Mouse (Mus musculus): ENCODE data around the gene Zfp324. TPM values are rescaled to one million over a fixed set of nuclear protein-coding genes. Genes with fewer than 3 reads are reported as not detected.
A peak's percentile ranks its signal among the peaks of the same experiment; 100 is the strongest.

The Zfp324 gene
- polyA plus RNA-seq, 1 experiment from 2014 or later = 7.9 TPM

GRCm38 (mm10) chr7:13015217-13015616, 49.6 kb downstream of the Zfp324 start:
- H3K4me3 ChIP-seq (ENCODE audit: low read depth, low read length) = no peak overlapping the region
- H3K4me2 ChIP-seq (ENCODE audit: low read depth, low read length) = no peak overlapping the region
- DNase-seq (ENCODE audit: low spot score) = no peak
- no peak overlapping the region for H3K9ac ChIP-seq (replicated peaks; ENCODE audit: low read length)
- no peaks in the 10 kb centered on the region for H3K4me1 ChIP-seq (ENCODE audit: control insufficient read depth, insufficient read depth, low read length)
- H3K27me3 ChIP-seq (ENCODE audit: control insufficient read depth, insufficient read depth, low read length) = no peaks in the 10 kb centered on the region
- no peak for ATAC-seq (replicated peaks; ENCODE audit: insufficient number of reproducible peaks, low FRiP score, low TSS enrichment, low read depth)
- 87% methylated on average over 1 of the region's 1 CpGs for WGBS
- no peak overlapping the region for H3K27ac ChIP-seq (replicated peaks; ENCODE audit: low read depth, low read length)
- H3K36me3 ChIP-seq (replicated peaks; ENCODE audit: control insufficient read depth, insufficient read depth, low read depth, low read length) = no peaks in the 10 kb centered on the region
- no peaks in the 10 kb centered on the region for H3K9me3 ChIP-seq (replicated peaks; ENCODE audit: control insufficient read depth, low read length)

- H3K4me3 ChIP-seq (ENCODE audit: low read depth, low read length) = peak overlapping the region; percentile 96
- DNase-seq (ENCODE audit: low spot score) (peak; percentile 95), ATAC-seq (replicated peaks; ENCODE audit: insufficient number of reproducible peaks, low FRiP score, low TSS enrichment, low read depth) (peak; percentile 77)
- peak overlapping the region; percentile 100 for H3K27ac ChIP-seq (replicated peaks; ENCODE audit: low read depth, low read length)
- H3K4me1 ChIP-seq (ENCODE audit: control insufficient read depth, insufficient read depth, low read length) = no peaks in the 10 kb centered on the region; the same call in 1 of the 2 replicates
- peak overlapping the region; percentile 97 for H3K4me2 ChIP-seq (ENCODE audit: low read depth, low read length)
- H3K27me3 ChIP-seq (ENCODE audit: control insufficient read depth, insufficient read depth, low read length) = no peaks in the 10 kb centered on the region
- 4% methylated on average over 31 of the region's 31 CpGs for WGBS
- peaks cover 9% of the 10 kb centered on the region for H3K36me3 ChIP-seq (replicated peaks; ENCODE audit: control insufficient read depth, insufficient read depth, low read depth, low read length)
- no peaks in the 10 kb centered on the region for H3K9me3 ChIP-seq (replicated peaks; ENCODE audit: control insufficient read depth, low read length)
- H3K9ac ChIP-seq (replicated peaks; ENCODE audit: low read length) = peak overlapping the region; percentile 99
These were observed 57.3 kb downstream of the Zfp324 start for GRCm38 (mm10) chr7:13022773-13023535.

Other genes starting within 250 kb of the Zfp324 start
- not detected in 2 replicates for gene Vmn2r56, start 230.8 kb upstream of the Zfp324 start, polyA plus RNA-seq (2014; fragmentation: Nextera tagmentation; extraction: Ambion mirVana)
- gene Zscan18, start 162.2 kb upstream of the Zfp324 start, polyA plus RNA-seq (2014; fragmentation: Nextera tagmentation; extraction: Ambion mirVana) = 15.1 and 18.6 TPM in 2 replicates
- gene Zfp329, start 147.0 kb upstream of the Zfp324 start, polyA plus RNA-seq (2014; fragmentation: Nextera tagmentation; extraction: Ambion mirVana) = 15.9 and 18.6 TPM in 2 replicates
- gene Zfp110, start 131.1 kb upstream of the Zfp324 start, polyA plus RNA-seq (2014; fragmentation: Nextera tagmentation; extraction: Ambion mirVana) = 37.6 and 39.0 TPM in 2 replicates
- gene Zfp128, start 84.7 kb upstream of the Zfp324 start, polyA plus RNA-seq (2014; fragmentation: Nextera tagmentation; extraction: Ambion mirVana) = 6.5 and 6.9 TPM in 2 replicates
- 26.4 and 27.5 TPM in 2 replicates for gene Zscan22, start 68.0 kb upstream of the Zfp324 start, polyA plus RNA-seq (2014; fragmentation: Nextera tagmentation; extraction: Ambion mirVana)
- 950 and 1,039 TPM in 2 replicates for gene Rps5, start 43.5 kb upstream of the Zfp324 start, polyA plus RNA-seq (2014; fragmentation: Nextera tagmentation; extraction: Ambion mirVana)
- gene Rnf225, start 38.4 kb upstream of the Zfp324 start, polyA plus RNA-seq (2014; fragmentation: Nextera tagmentation; extraction: Ambion mirVana) = 0.56 and 0.69 TPM in 2 replicates
- gene Zfp446, start 12.0 kb downstream of the Zfp324 start, polyA plus RNA-seq (2014; fragmentation: Nextera tagmentation; extraction: Ambion mirVana) = 5.9 and 6.6 TPM in 2 replicates
- not detected in 2 replicates for gene Slc27a5, start 32.4 kb downstream of the Zfp324 start, polyA plus RNA-seq (2014; fragmentation: Nextera tagmentation; extraction: Ambion mirVana)
- 525 and 526 TPM in 2 replicates for gene Trim28, start 33.3 kb downstream of the Zfp324 start, polyA plus RNA-seq (2014; fragmentation: Nextera tagmentation; extraction: Ambion mirVana)
- 22.6 and 22.9 TPM in 2 replicates for gene Zbtb45, start 44.2 kb downstream of the Zfp324 start, polyA plus RNA-seq (2014; fragmentation: Nextera tagmentation; extraction: Ambion mirVana)
- 107 and 116 TPM in 2 replicates for gene Chmp2a, start 69.0 kb downstream of the Zfp324 start, polyA plus RNA-seq (2014; fragmentation: Nextera tagmentation; extraction: Ambion mirVana)
- 172 and 177 TPM in 2 replicates for gene Ube2m, start 72.4 kb downstream of the Zfp324 start, polyA plus RNA-seq (2014; fragmentation: Nextera tagmentation; extraction: Ambion mirVana)
- gene Mzf1, start 88.9 kb downstream of the Zfp324 start, polyA plus RNA-seq (2014; fragmentation: Nextera tagmentation; extraction: Ambion mirVana) = 1.2 and 1.6 TPM in 2 replicates
- gene Vmn1r85, start 129.3 kb downstream of the Zfp324 start, polyA plus RNA-seq (2014; fragmentation: Nextera tagmentation; extraction: Ambion mirVana) = not detected in 2 replicates
- not detected in 2 replicates for gene Vmn1r86, start 154.1 kb downstream of the Zfp324 start, polyA plus RNA-seq (2014; fragmentation: Nextera tagmentation; extraction: Ambion mirVana)
- gene Vmn1r87, start 174.3 kb downstream of the Zfp324 start, polyA plus RNA-seq (2014; fragmentation: Nextera tagmentation; extraction: Ambion mirVana) = not detected in 2 replicates
- not detected in 2 replicates for gene Vmn1r88, start 193.7 kb downstream of the Zfp324 start, polyA plus RNA-seq (2014; fragmentation: Nextera tagmentation; extraction: Ambion mirVana)
- not detected in 2 replicates for gene Vmn1r89, start 247.2 kb downstream of the Zfp324 start, polyA plus RNA-seq (2014; fragmentation: Nextera tagmentation; extraction: Ambion mirVana)

All from embryonic facial prominence, embryonic 11.5 days (tissue).